Mouse (Mus musculus): ENCODE measurements around the gene Prpf8.

DNA sequence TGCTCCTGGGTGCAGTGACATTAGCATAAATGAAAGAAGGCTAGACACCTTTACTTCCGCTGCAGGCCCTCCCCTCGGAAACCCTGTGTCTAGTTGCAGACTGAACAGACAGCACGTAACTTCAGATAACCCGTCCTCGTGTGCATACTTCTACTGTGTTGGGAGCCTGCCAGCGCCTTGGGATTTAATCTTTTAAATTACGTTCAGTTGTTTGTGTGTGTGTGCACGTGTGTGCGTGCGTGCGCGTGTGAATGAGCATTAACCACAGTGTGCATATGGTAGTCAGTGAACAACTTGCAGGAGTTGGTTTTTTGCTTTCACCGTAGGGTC, 52.3 kb downstream of the Prpf8 start:
- TF ChIP-seq CTCF (IDR thresholded peaks at IDR 0.05; ENCODE audit: extremely low read depth, insufficient read depth, insufficient read length, insufficient replicate concordance) = no peak
- TF ChIP-seq POLR2A (IDR thresholded peaks at IDR 0.05; ENCODE audit: low read depth, low read length) = no peak
